Mouse (Mus musculus): ENCODE measurements around the gene Birc6.

The Birc6 gene

GRCm38 (mm10) chr17:74707637-74708152 is 179.6 kb downstream of the Birc6 start:
- DNase-seq (ENCODE audit: low read depth, low spot score) = no peak

DNA sequence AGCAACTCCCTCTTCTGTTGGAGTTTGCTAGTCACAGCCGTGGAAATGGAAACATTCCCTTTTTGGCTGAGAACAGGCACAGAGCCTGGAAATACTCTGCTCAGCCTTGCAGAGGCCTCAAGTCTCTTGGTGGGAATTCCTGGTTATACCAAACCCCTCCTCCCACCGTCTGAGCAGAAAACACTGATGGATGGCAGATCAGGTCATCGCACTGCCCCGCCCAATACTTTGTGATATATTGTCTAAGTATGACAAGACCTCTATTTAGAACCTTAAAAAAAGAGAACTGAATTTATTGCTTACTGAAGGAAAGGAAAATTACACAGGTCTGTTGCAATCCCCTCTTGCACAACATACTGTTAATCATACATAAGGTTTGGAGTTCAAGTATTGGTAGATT is 182.6 kb downstream of the Birc6 start:
- no peak for DNase-seq (ENCODE audit: low read depth, low spot score)

DNA sequence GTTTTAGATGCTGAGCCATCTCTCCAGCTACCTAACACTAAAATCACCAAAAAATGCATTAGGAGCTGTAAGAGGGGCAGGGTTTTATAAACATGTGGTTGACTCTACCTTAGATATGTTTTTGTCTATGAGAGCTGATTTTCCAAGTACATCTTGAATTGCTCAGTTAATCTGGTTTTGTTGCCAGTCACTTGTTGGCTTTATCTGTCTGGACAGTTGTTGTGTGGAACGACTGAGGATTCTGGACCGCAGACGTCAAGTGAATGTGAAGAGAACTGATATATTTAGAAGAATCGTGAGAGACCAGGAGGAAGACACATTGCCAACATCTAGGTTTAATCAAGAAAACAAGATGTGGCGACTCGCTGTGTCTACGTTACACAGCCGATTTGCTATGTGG is 183.5 kb downstream of the Birc6 start:
- no peak for DNase-seq (ENCODE audit: low read depth, low spot score)

GRCm38 (mm10) chr17:74715128-74715527 is 187.0 kb downstream of the Birc6 start:
- DNase-seq (ENCODE audit: low read depth, low spot score) = no peak

DNA sequence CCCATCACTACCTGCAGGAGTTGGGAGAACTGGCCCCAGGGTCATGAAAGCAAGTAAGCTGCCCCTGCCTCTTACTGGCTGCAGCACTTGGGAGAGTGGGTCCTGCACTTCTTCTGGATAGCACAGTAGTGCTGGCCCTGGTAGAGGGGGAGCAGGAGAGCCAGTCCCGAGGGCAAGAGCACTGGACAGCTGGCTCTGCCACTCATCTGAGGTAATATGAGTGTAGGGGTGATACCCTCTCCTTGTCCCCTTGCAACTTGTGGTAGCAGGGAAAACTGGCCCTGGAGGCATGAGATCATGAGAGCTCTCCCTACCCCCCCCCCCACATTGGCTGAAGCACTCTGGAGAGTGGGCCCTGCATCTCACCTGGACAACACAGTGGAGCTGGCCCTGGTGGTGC is 187.6 kb downstream of the Birc6 start:
- DNase-seq (ENCODE audit: low read depth, low spot score) = no peak

- DNase-seq (ENCODE audit: low read depth, low spot score) = peak; percentile 17
Measured at GRCm38 (mm10) chr17:74716643-74717042, 188.5 kb downstream of the Birc6 start.

DNA sequence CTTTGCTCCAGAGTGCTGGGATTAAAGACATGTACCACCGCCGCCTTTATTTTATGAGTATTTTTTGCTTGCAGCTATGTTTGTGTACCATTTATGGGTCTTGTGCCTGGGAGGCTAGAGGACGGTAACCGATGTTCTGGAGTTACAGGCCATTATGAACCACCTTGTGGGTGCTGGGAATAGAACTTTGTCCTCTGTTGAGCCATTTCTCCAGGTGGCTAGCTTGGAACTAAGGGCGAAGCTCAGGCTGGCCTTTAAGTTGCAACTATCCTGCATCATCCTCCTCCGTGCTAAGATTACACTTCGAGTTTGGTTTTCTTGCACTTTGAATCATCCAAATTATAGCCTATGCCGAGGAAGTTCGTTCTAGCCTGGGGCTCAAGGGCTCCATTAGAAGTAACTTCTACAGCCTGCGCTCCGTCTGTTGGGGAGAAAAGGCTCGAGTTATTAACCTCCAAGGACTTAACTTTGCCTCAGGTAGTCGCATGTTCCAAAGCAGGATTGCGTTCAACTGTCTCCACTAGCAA is 189.1 kb downstream of the Birc6 start:
- DNase-seq (ENCODE audit: low read depth, low spot score) = no peak

DNA sequence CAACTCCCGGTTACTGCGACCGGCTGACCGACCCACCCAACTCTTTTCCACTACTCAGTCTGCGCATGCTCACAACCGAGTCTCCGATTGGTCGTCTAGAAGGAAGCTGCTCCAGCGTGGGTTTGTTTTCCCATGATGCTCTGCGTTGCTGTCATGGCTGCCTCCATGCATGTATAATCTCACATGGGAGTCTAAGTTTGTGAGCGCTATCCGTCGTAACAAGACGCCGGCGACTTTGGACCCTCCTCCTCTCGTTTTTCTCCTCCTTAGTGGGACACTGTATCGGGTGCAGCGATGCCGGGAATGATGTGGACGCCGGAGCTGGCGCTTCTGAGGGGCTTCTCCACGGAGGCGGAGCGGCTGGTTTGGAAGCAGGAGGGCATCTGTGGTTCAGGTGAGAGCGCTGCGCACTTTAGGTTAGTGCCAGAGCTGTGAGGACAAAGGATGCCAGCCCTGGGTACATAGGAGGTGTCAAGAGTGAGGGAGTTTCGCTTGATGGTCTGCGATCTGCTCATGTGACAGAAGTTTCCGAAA is 189.6 kb downstream of the Birc6 start, which contains the start of gene Ttc27:
TSS of gene Ttc27 (plus strand) at position 115 of the 534 bp plus-strand sequence.
- peak; percentile 96 for DNase-seq (ENCODE audit: low read depth, low spot score)

DNA sequence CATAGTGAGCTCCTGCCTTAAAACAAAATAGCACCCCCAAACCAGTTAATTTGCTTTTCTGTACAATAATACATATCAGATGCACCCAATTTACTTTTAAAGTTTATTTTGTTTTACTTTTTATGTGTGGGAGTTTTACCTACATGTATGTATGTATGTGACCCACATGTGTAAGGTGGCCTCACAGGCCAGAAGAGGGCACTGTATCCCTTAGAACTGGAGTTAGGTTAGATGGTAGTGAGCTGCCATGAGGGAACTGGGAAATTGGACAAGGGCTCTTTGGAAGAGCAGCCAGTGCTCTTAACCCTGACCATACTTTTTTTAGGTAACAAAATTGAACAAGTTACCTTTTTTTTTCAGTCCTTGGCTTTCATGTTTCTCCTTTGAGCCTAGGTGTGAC is 204.8 kb downstream of the Birc6 start:
- DNase-seq (ENCODE audit: low read depth, low spot score) = no peak

DNA sequence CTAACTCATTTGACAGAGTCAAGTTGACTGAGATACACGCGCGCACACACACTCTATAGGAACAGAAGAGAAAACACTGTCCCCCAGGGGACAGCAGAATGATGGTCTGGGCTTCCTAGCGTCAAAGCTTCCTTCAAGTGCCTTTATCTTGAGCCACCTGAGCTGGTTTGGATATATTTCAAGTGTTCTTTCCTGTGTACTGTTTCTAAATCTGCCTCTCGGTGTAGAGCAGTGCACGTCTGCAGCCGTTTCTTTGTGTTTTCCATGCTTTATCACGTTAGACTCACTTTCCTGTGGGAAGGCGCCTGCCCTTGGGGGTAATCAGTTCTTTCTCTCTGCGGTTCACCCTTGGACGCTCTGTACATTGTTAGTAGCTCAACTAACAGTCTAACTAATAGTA is 207.3 kb downstream of the Birc6 start:
- DNase-seq (ENCODE audit: low read depth, low spot score) = no peak

DNA sequence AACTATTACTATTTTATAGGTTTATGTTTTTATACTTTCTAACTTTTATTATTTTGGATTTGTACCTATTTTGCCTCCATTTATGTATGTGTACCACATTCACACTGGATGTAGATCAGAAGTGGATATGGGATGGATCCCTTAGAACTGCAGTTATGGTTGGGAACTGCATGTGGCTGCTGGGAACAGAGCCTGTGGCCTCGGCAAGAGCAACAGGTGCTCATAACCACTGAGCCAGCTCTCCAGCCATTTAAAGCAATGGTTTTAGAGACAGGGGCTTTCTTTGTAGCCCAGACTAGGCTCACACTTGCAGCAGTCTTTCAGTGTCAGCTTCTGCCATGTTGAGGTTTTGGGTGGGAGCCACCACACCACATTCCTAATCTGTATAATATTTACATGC is 221.6 kb downstream of the Birc6 start:
- no peak for DNase-seq (ENCODE audit: low read depth, low spot score)

GRCm38 (mm10) chr17:74751026-74751425 is 222.9 kb downstream of the Birc6 start:
- peak; percentile 41 for DNase-seq (ENCODE audit: low read depth, low spot score)
